Mouse (Mus musculus) CH12.LX (cell line): ENCODE results near the gene Cstad.

Experiments used
- CTCF ChIP-seq, 2 experiments: IDR thresholded peaks in 1 of 2; conservative IDR thresholded peaks in 1 of 2; 2 replicates each; pipeline ENCODE4 v1.5.1; 2011 to 2012; ENCODE audit warnings: low read depth in 2 of 2, low read length in 2 of 2, improper control_type of control experiment in 1 of 2, inconsistent platforms in 1 of 2, mild to moderate bottlenecking in 1 of 2, moderate library complexity in 1 of 2
- EP300 ChIP-seq: IDR thresholded peaks from 2 replicates; pipeline ENCODE4 v1.6.1; 2011; ENCODE audit warnings: low read length, improper control_type of control experiment
- MAFK ChIP-seq: IDR thresholded peaks from 2 replicates; pipeline ENCODE4 v1.6.1; 2011; ENCODE audit warnings: low read length, improper control_type of control experiment; ENCODE audit not compliant: insufficient replicate concordance
- MAX ChIP-seq: IDR thresholded peaks from 2 replicates; pipeline ENCODE4 v1.6.1; 2011; ENCODE audit warnings: low read length, improper control_type of control experiment
- MXI1 ChIP-seq: IDR thresholded peaks from 2 replicates; pipeline ENCODE4 v1.6.1; 2011; ENCODE audit warnings: mild to moderate bottlenecking, low read depth, low read length, improper control_type of control experiment
- MYC ChIP-seq: IDR thresholded peaks from 2 replicates; pipeline ENCODE4 v1.6.1; 2011; ENCODE audit warnings: low read depth, mild to moderate bottlenecking, improper control_type of control experiment, low read length
- NELFE ChIP-seq: IDR thresholded peaks from 2 replicates; pipeline ENCODE4 v1.6.1; 2011; ENCODE audit warnings: low read depth, low read length, improper control_type of control experiment
- POLR2A ChIP-seq: IDR thresholded peaks from 2 replicates; pipeline ENCODE4 v1.6.1; 2011; ENCODE audit warnings: low read depth, mild to moderate bottlenecking, improper control_type of control experiment, low read length
- POLR2AphosphoS2 ChIP-seq: IDR thresholded peaks from 2 replicates; pipeline ENCODE4 v1.6.1; 2011; ENCODE audit warnings: low read depth, low read length, improper control_type of control experiment
- RCOR1 ChIP-seq: conservative IDR thresholded peaks from 2 replicates; pipeline ENCODE4 v1.6.1; 2012; ENCODE audit warnings: low read depth, mild to moderate bottlenecking, inconsistent platforms, low read length, improper control_type of control experiment
- SMC3 ChIP-seq: IDR thresholded peaks from 2 replicates; pipeline ENCODE4 v1.6.1; 2011; ENCODE audit warnings: low read depth, low read length, improper control_type of control experiment
- TCF12 ChIP-seq: IDR thresholded peaks from 2 replicates; pipeline ENCODE4 v1.6.1; 2014; ENCODE audit warnings: low read depth, mild to moderate bottlenecking, inconsistent platforms, low read length, improper control_type of control experiment
- ZNF384 ChIP-seq: IDR thresholded peaks from 2 replicates; pipeline ENCODE4 v1.6.1; 2012; ENCODE audit warnings: low read depth, low read length, improper control_type of control experiment, inconsistent platforms

DNA sequence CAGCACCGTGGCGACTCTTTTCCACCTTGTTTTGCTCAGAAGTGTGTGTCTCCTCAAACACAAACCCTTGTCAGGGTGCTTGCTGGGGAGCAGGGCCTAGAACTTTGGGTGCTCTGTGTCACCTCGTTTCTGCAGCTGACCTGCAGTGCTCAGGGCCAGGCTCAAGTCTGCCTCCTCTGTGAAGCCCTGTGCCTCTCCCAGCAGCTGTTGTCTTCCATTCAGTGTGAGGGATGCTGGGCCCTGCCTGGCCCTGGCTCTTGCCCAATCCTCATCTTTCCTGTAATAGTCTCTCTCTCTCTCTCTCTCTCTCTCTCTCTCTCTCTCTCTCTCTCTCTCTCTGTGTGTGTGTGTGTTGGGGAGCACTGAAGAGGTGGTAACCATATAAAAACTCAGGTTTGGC lies 32.3 kb upstream of the Cstad start:
- TF ChIP-seq POLR2A (no peak), CTCF (conservative IDR thresholded peaks at IDR 0.05 in 1 of 2, IDR thresholded peaks at IDR 0.05 in 1 of 2; ENCODE audit: low read depth in 2 of 2, low read length in 2 of 2) (no peak), RCOR1 (no peak), POLR2AphosphoS2 (no peak), MAFK (no peak), MAX (no peak), SMC3 (no peak), MYC (no peak), NELFE (no peak), MXI1 (no peak), EP300 (no peak), ZNF384 (no peak), TCF12 (no peak)
